Mouse (Mus musculus) MEL (cell line): ENCODE results near the gene Cobl. TPM values are rescaled to one million over a fixed set of nuclear protein-coding genes. Genes with fewer than 3 reads are reported as not detected.

Experiments used
- DNase-seq: peaks from one replicate; pipeline ENCODE4 v3.0.0; 2011; ENCODE audit warnings: low read depth, low spot score
- H3K27ac ChIP-seq: 2 replicates; pipeline ENCODE4 v1.5.1; 2012; ENCODE audit warnings: low read depth, mild to moderate bottlenecking, control low read depth, low read length, moderate library complexity; ENCODE audit not compliant: control insufficient read depth
- H3K27me3 ChIP-seq, 2 experiments: fragments of 150-350 bp in 1 of 2; sonication (generic) in 1 of 2; 2 replicates each; pipeline ENCODE4 v1.6.1; 2012; ENCODE audit warnings: low read length in 2 of 2, mild to moderate bottlenecking in 2 of 2, improper control_type of control experiment in 1 of 2, moderate library complexity in 1 of 2; ENCODE audit not compliant: insufficient read depth in 2 of 2, control insufficient read depth in 1 of 2
- H3K36me3 ChIP-seq, 2 experiments: 2 replicates each; pipeline ENCODE4 v1.6.1; 2012 to 2014; ENCODE audit warnings: low read length in 2 of 2, improper control_type of control experiment in 1 of 2, inconsistent platforms in 1 of 2, mild to moderate bottlenecking in 1 of 2; ENCODE audit not compliant: insufficient read depth in 2 of 2, control insufficient read depth in 1 of 2
- H3K4me1 ChIP-seq, 2 experiments: fragments of 150-350 bp in 1 of 2; sonication (generic) in 1 of 2; 2 replicates each; pipeline ENCODE4 v1.6.1; 2012; ENCODE audit warnings: low read length in 2 of 2, improper control_type of control experiment in 1 of 2, mild to moderate bottlenecking in 1 of 2; ENCODE audit not compliant: insufficient read depth in 2 of 2, control insufficient read depth in 1 of 2
- H3K4me3 ChIP-seq, 2 experiments: fragments of 150-350 bp in 1 of 2; sonication (generic) in 1 of 2; 2 replicates each; pipeline ENCODE4 v1.5.1; 2012; ENCODE audit warnings: low read depth in 2 of 2, low read length in 2 of 2, mild to moderate bottlenecking in 2 of 2, moderate library complexity in 2 of 2, control low read depth in 1 of 2, improper control_type of control experiment in 1 of 2; ENCODE audit not compliant: control insufficient read depth in 1 of 2, insufficient read depth in 1 of 2
- H3K79me2 ChIP-seq: 2 replicates; pipeline ENCODE4 v1.6.1; 2012; ENCODE audit warnings: mild to moderate bottlenecking, low read length, moderate library complexity; ENCODE audit not compliant: control insufficient read depth, poor library complexity, insufficient read depth
- H3K9ac ChIP-seq: 2 replicates; pipeline ENCODE4 v1.6.1; 2012; ENCODE audit warnings: low read depth, mild to moderate bottlenecking, control low read depth, low read length, moderate library complexity; ENCODE audit not compliant: control insufficient read depth, poor library complexity, severe bottlenecking
- H3K9me3 ChIP-seq: fragments of 150-350 bp; sonication (generic); replicated peaks from 2 replicates; pipeline ENCODE4 v1.6.1; 2012; ENCODE audit warnings: mild to moderate bottlenecking, low read length, improper control_type of control experiment, moderate library complexity; ENCODE audit not compliant: insufficient read depth
- BHLHE40 ChIP-seq: IDR thresholded peaks from 2 replicates; pipeline ENCODE4 v1.6.1; 2012; ENCODE audit warnings: low read depth, mild to moderate bottlenecking, inconsistent platforms, low read length, improper control_type of control experiment, borderline replicate concordance
- CHD1 ChIP-seq: IDR thresholded peaks from 2 replicates; pipeline ENCODE4 v1.6.1; 2012; ENCODE audit warnings: low read depth, mild to moderate bottlenecking, inconsistent platforms, low read length, improper control_type of control experiment
- CHD2 ChIP-seq: IDR thresholded peaks from 2 replicates; pipeline ENCODE4 v1.6.1; 2011; ENCODE audit warnings: low read length, improper control_type of control experiment
- E2F4 ChIP-seq: IDR thresholded peaks from 2 replicates; pipeline ENCODE4 v1.6.1; 2011; ENCODE audit warnings: low read depth, low read length, improper control_type of control experiment, borderline replicate concordance
- ETS1 ChIP-seq: IDR thresholded peaks from 2 replicates; pipeline ENCODE4 v1.6.1; 2012; ENCODE audit warnings: low read depth, mild to moderate bottlenecking, inconsistent platforms, low read length, improper control_type of control experiment, moderate library complexity
- GABPA ChIP-seq: IDR thresholded peaks from 2 replicates; pipeline ENCODE4 v1.6.1; 2012; ENCODE audit warnings: low read depth, mild to moderate bottlenecking, inconsistent platforms, low read length, improper control_type of control experiment, moderate library complexity
- GATA1 ChIP-seq: IDR thresholded peaks from 2 replicates; pipeline ENCODE4 v1.6.1; 2011; ENCODE audit warnings: low read depth, low read length, improper control_type of control experiment
- HCFC1 ChIP-seq: IDR thresholded peaks from 2 replicates; pipeline ENCODE4 v1.6.1; 2012; ENCODE audit warnings: low read depth, mild to moderate bottlenecking, inconsistent platforms, low read length, improper control_type of control experiment, moderate library complexity
- JUND ChIP-seq: IDR thresholded peaks from 2 replicates; pipeline ENCODE4 v1.6.1; 2011; ENCODE audit warnings: low read depth, mild to moderate bottlenecking, improper control_type of control experiment, low read length
- MAX ChIP-seq: IDR thresholded peaks from 2 replicates; pipeline ENCODE4 v1.6.1; 2011; ENCODE audit warnings: low read length, improper control_type of control experiment
- MAZ ChIP-seq: IDR thresholded peaks from 2 replicates; pipeline ENCODE4 v1.6.1; 2012; ENCODE audit warnings: low read depth, mild to moderate bottlenecking, inconsistent platforms, low read length, improper control_type of control experiment
- MYB ChIP-seq: IDR thresholded peaks from 2 replicates; pipeline ENCODE4 v1.6.1; 2011; ENCODE audit warnings: mild to moderate bottlenecking, low read depth, low read length, improper control_type of control experiment
- NRF1 ChIP-seq: IDR thresholded peaks from 2 replicates; pipeline ENCODE4 v1.6.1; 2014; ENCODE audit warnings: low read depth, mild to moderate bottlenecking, inconsistent platforms, low read length, improper control_type of control experiment, moderate library complexity; ENCODE audit not compliant: poor library complexity, insufficient read depth, severe bottlenecking
- POLR2A ChIP-seq, 2 experiments: IDR thresholded peaks; 2 replicates each; pipeline ENCODE4 v1.6.1; 2011 to 2012; ENCODE audit warnings: low read length in 2 of 2, mild to moderate bottlenecking in 2 of 2, control low read depth in 1 of 2, improper control_type of control experiment in 1 of 2, low read depth in 1 of 2, moderate library complexity in 1 of 2; ENCODE audit not compliant: control insufficient read depth in 1 of 2, insufficient read depth in 1 of 2, poor library complexity in 1 of 2
- POLR2AphosphoS2 ChIP-seq: IDR thresholded peaks from 2 replicates; pipeline ENCODE4 v1.6.1; 2011; ENCODE audit warnings: low read length, improper control_type of control experiment
- RAD21 ChIP-seq: IDR thresholded peaks from 2 replicates; pipeline ENCODE4 v1.6.1; 2011; ENCODE audit warnings: mild to moderate bottlenecking, low read depth, low read length, improper control_type of control experiment
- SMC3 ChIP-seq: IDR thresholded peaks from 2 replicates; pipeline ENCODE4 v1.6.1; 2011; ENCODE audit warnings: low read depth, low read length, improper control_type of control experiment
- TBP ChIP-seq: IDR thresholded peaks from 2 replicates; pipeline ENCODE4 v1.8.0; 2011; ENCODE audit warnings: low read depth, low read length, improper control_type of control experiment
- TCF12 ChIP-seq: IDR thresholded peaks from 2 replicates; pipeline ENCODE4 v1.6.1; 2014; ENCODE audit warnings: low read depth, mild to moderate bottlenecking, inconsistent platforms, low read length, improper control_type of control experiment, moderate library complexity
- UBTF ChIP-seq: IDR thresholded peaks from 2 replicates; pipeline ENCODE4 v1.6.1; 2012; ENCODE audit warnings: low read depth, mild to moderate bottlenecking, inconsistent platforms, low read length, improper control_type of control experiment, moderate library complexity, borderline replicate concordance; ENCODE audit not compliant: insufficient read depth
- USF1 ChIP-seq: IDR thresholded peaks from 2 replicates; pipeline ENCODE4 v1.6.1; 2014; ENCODE audit warnings: low read depth, mild to moderate bottlenecking, inconsistent platforms, low read length, improper control_type of control experiment, moderate library complexity
- USF2 ChIP-seq, 2 experiments: IDR thresholded peaks; 2 replicates each; pipeline ENCODE4 v1.6.1; 2011 to 2012; ENCODE audit warnings: improper control_type of control experiment in 2 of 2, low read length in 2 of 2, borderline replicate concordance in 1 of 2, inconsistent platforms in 1 of 2, low read depth in 1 of 2, mild to moderate bottlenecking in 1 of 2; ENCODE audit not compliant: insufficient read depth in 1 of 2
- ZNF384 ChIP-seq: IDR thresholded peaks from 2 replicates; pipeline ENCODE4 v1.6.1; 2012; ENCODE audit warnings: low read depth, mild to moderate bottlenecking, inconsistent platforms, low read length, improper control_type of control experiment
- polyA plus RNA-seq, 2 experiments: library from polyadenylated mRNA; stranded (reverse) in 1 of 2; unstranded in 1 of 2; fragments of >175 nt in 1 of 2; fragments of >200 nt in 1 of 2; gene quantifications; 2 replicates each; pipeline versions ENCODE4 v1.2.1 to v1.2.4; 2012; ENCODE audit warnings: low replicate concordance in 2 of 2, low read depth in 1 of 2; ENCODE audit not compliant: insufficient read length in 2 of 2, insufficient read depth in 1 of 2, missing spikeins in 1 of 2
- total RNA-seq: library from RNA; depleted of rRNA; stranded (reverse); fragments of 300-350 nt; gene quantifications from 2 replicates; pipeline ENCODE4 v1.2.3, GENCODE M21; 2012

The Cobl gene
- total and polyA plus RNA-seq, 3 experiments: not detected

DNA sequence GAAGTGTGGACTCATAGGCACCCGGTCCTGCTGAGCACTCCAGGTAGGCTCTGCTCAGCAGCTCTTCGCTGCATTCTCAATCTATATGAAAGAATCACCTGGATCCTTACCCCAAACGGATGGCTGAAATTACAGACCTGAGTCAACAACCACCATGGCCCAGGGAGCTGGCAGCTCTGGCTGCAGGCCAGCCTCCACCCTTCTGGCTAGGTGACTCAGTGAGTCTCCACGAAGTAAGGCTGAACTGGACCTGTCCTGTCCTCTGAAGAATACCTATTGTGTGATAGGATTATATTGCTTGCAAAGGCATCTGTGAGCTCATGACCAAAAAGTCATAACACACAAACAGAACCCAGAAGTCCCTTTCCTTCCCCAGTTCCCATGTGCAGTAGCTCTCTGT, 22.5 kb downstream of the Cobl start:
- DNase-seq: no peak
- no peaks in the 10 kb centered on the region for H3K9me3 ChIP-seq
- no peaks in the 10 kb centered on the region for H3K27me3 ChIP-seq
- no peak overlapping the region for H3K27ac ChIP-seq
- H3K4me3 ChIP-seq: no peak overlapping the region
- no peaks in the 10 kb centered on the region for H3K79me2 ChIP-seq
- no peaks in the 10 kb centered on the region for H3K36me3 ChIP-seq
- no peak overlapping the region for H3K9ac ChIP-seq
- no peak for TF ChIP-seq MAZ
- TF ChIP-seq BHLHE40: no peak
- TF ChIP-seq MAX: no peak
- no peak for TF ChIP-seq GATA1
- no peak for TF ChIP-seq MYB
- H3K4me1 ChIP-seq: no peaks in the 10 kb centered on the region

DNA sequence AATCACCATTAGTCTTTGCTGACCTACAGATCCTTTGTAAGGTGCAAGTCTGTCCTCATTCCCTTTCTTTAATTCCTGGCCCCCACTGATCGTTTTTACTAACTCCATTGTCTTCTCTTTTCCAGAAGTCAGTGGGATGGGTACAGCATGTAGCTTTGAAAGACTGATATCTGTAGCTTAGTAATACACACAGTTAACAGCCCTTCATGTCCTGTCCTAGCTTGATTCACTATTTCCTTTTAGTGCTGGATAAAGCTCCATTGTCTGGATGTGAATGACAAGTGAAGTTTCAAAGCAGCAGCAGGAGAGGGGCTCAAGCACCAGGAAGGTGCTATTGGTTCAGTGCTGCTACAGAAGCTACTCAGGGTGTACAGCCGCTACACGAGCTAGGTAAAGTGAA, 28.9 kb downstream of the Cobl start:
- Histone ChIP-seq H3K79me2 (no peaks in the 10 kb centered on the region), H3K27me3 (no peaks in the 10 kb centered on the region; a peak in 1 of 4 replicates)
- TF ChIP-seq POLR2AphosphoS2: no peak
- no peak for TF ChIP-seq NRF1
- TF ChIP-seq GATA1: no peak
- no peak for TF ChIP-seq CHD1
- TF ChIP-seq, all 39 proteins: peak for 0
- no peak overlapping the region for H3K9ac ChIP-seq
- H3K4me1 ChIP-seq: no peaks in the 10 kb centered on the region
- H3K4me3 ChIP-seq: no peak overlapping the region
- H3K36me3 ChIP-seq: no peaks in the 10 kb centered on the region
- no peak for DNase-seq
- no peaks in the 10 kb centered on the region for H3K9me3 ChIP-seq
- no peak overlapping the region for H3K27ac ChIP-seq

- no peaks in the 10 kb centered on the region for H3K36me3 ChIP-seq
- H3K9ac ChIP-seq: no peak overlapping the region
- TF ChIP-seq MYB (no peak), E2F4 (no peak), USF1 (no peak), MAZ (no peak), JUND (no peak), GABPA (no peak), CHD2 (no peak), TCF12 (no peak), SMC3 (no peak), RAD21 (no peak), USF2 (IDR thresholded peaks at IDR 0.05; ENCODE audit: borderline replicate concordance in 1 of 2, insufficient read depth in 1 of 2, low read depth in 1 of 2, low read length in 2 of 2) (no peak), UBTF (no peak), POLR2A (IDR thresholded peaks at IDR 0.05; ENCODE audit: control insufficient read depth in 1 of 2, insufficient read depth in 1 of 2, low read depth in 1 of 2, low read length in 2 of 2, poor library complexity in 1 of 2) (no peak), ETS1 (no peak), ZNF384 (no peak), TBP (no peak), MAX (no peak), HCFC1 (no peak), NRF1 (no peak)
- no peak for DNase-seq
- no peaks in the 10 kb centered on the region for H3K9me3 ChIP-seq
- no peak overlapping the region for H3K4me3 ChIP-seq
- H3K27me3 ChIP-seq: no peaks in the 10 kb centered on the region; a peak in 1 of 4 replicates
- H3K27ac ChIP-seq: no peak overlapping the region
- H3K79me2 ChIP-seq: no peaks in the 10 kb centered on the region
- H3K4me1 ChIP-seq: no peaks in the 10 kb centered on the region
Measured at GRCm38 (mm10) chr11:12435018-12435417, 29.7 kb downstream of the Cobl start.
